Mouse (Mus musculus) gonadal fat pad, adult 2 months (tissue): ENCODE measurements around the gene Zfp143. TPM values are rescaled to one million over a fixed set of nuclear protein-coding genes. Genes with fewer than 3 reads are reported as not detected.

Experiments
- DNase-seq: peaks from one replicate; pipeline ENCODE4 v3.0.0-alpha.2; 2012; ENCODE audit warnings: low read depth
- polyA plus RNA-seq: library from polyadenylated mRNA; depleted of rRNA; stranded (reverse); fragments of >200 nt; gene quantifications from 2 replicates; pipeline ENCODE4 v1.2.3, GENCODE M21; 2012; rRNA removed

The Zfp143 gene
- polyA plus RNA-seq, 1 experiment, result 11.8 TPM

DNA sequence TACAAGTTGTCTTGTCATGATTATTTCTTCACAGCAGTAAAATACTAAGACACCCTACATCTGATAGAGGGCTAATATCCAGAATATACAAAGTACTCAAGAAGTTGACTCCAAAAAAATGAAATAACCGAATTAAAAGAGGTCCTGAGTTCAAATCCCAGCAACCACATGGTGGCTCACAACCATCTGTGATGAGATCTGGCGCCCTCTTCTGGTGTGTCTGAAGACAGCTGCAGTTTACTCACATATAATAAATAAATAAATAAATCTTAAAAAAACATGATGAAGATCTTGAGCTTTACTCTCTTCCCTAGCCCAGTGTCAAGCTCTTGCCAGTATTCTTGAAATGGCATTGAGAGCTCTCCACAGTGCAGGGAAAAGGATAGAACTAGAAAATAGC is 77.5 kb downstream of the Zfp143 start:
- DNase-seq, result no peak

DNA sequence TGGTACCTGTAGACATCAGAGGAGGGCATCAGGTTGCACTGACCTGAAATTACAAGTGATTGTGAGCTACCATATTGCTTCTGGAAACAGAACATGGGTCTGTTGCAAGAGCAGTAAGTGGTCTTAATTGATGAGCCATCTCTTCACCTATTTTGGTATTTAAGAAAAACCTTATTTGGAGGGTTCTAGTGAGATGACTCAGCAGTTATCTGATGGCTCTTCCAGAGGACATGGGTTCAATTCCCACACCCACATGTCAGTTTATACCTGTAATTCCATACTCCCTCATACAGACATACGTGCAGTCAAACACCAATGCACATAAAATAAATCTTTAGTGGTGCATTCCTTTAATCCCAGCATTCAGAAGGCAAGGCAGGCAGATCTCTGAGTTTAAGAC is 82.8 kb downstream of the Zfp143 start:
- DNase-seq, result no peak

Other genes with a start within 250 kb of the Zfp143 start
- gene Scube2, start 195.5 kb upstream of the Zfp143 start, polyA plus RNA-seq, result 0.23 and 0.43 TPM in 2 replicates
- gene Dennd5a, start 100.7 kb upstream of the Zfp143 start, polyA plus RNA-seq, result 63.8 and 87.1 TPM in 2 replicates
- gene Tmem41b, start 74.3 kb upstream of the Zfp143 start, polyA plus RNA-seq, result 31.1 and 32.4 TPM in 2 replicates
- 16.7 and 21.8 TPM in 2 replicates for gene Ipo7, start 42.9 kb upstream of the Zfp143 start, polyA plus RNA-seq
- gene Wee1, start 60.8 kb downstream of the Zfp143 start, polyA plus RNA-seq, result 5.8 and 7.6 TPM in 2 replicates
- gene Swap70, start 160.5 kb downstream of the Zfp143 start, polyA plus RNA-seq, result 11.3 and 18.7 TPM in 2 replicates